Mouse (Mus musculus): ENCODE data around the gene Igfbp7.

- TF ChIP-seq EP300 (IDR thresholded peaks at IDR 0.05) (no peak), CTCF (IDR thresholded peaks at IDR 0.05) (no peak)
Observed at GRCm38 (mm10) chr5:77384724-77385123, 23.1 kb downstream of the Igfbp7 start.
